Mouse (Mus musculus) kidney, adult 8-10 months (tissue): Measurements from ENCODE around the gene P2ry13.
A peak's percentile ranks its signal among the peaks of the same experiment; 100 is the strongest.

Experiments used
- DNase-seq, 2 experiments: peaks; one replicate each; pipeline ENCODE4 v3.0.0; 2022

The P2ry13 gene

DNA sequence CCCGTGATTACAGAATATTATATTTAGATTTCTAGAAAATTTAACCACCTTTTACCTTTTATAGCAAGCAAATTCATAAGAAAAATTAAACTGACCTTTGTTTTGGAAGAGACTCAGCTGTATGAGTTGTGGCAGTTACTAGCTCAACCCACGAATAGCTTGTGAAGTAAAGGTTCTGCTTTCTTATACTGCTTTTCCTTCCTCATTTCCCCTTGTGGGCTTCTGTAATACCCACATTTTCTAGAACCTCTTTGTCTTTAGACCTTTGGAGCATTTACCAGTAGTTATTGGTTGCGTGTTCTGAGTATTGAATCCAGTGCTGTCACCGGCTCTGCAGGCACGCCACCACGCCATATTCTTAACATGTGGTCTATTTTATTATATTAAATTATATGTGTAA is at the start of gene P2ry13:
Gene P2ry13, minus strand, starts transcription at position 156 of the 400 bp plus-strand sequence.
- DNase-seq: no peak

- DNase-seq: no peak
These were observed 47.3 kb upstream of the P2ry13 start for GRCm38 (mm10) chr3:59257740-59258664.

DNA sequence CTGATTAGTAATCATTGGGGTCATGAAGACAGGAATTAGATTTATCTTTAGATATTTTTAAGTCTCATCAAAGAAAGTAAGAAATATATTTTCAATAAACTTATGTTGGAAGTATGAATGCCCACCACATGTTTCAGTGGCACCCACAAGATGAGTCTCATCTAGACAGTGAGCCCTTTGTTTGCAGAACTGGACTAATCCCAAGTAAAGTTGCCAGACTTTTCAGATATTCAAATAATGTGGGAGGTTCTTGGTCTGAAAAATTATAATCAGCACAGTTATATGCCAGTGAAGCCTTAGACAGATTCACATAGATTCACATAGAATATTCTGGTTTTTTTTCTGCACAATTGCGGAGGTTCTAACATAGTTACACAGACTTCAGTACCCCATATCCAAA is 39.8 kb upstream of the P2ry13 start:
- no peak for DNase-seq

- DNase-seq: no peak
These were observed 37.3 kb upstream of the P2ry13 start for GRCm38 (mm10) chr3:59248031-59248430.

- no peak for DNase-seq
These were observed 32.7 kb upstream of the P2ry13 start for GRCm38 (mm10) chr3:59243384-59243783.

- DNase-seq: no peak
These were observed 24.2 kb upstream of the P2ry13 start for GRCm38 (mm10) chr3:59234878-59235277.

- DNase-seq: no peak
These were observed 20.2 kb upstream of the P2ry13 start for GRCm38 (mm10) chr3:59230912-59231311.

DNA sequence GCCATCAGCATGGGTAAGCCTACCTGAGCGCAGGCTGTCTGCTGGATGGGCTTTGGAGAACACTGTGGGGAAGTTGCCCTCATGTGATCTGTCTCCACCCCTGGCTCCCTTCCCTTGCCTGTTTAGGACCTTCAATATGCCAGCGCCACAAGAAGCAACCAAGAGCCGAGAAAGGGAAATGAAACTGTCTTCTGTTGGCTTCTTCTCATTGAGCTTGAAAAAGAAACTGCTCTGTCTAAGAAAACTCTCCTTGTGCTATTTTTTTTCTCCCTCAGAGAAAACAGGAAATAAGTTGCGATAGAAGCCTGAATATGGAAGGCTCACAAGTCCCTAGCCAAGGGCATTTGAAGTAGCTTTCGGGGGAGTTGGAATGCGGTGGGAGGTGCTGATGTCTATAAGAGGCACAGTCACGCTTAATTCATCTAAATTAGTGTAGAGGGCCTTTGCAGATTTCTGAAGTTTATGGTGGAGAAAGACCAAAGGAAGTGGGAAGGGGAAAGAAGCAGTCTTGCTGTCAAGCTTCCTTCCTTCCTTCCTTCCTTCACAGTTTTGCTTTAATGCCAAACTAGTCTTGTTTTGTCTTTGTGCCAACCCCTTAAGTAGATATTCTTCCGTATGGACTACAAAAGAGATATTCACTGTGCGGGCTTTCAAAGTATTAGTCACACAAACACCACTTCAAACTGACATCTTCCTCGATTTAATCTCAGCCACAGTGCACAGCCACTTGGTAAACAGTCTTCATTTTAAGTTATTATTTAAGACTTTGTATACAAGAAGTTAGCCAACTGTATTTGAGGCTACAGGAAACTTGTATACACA is 18.3 kb upstream of the P2ry13 start:
- DNase-seq: peak; percentile 10 to 11

DNA sequence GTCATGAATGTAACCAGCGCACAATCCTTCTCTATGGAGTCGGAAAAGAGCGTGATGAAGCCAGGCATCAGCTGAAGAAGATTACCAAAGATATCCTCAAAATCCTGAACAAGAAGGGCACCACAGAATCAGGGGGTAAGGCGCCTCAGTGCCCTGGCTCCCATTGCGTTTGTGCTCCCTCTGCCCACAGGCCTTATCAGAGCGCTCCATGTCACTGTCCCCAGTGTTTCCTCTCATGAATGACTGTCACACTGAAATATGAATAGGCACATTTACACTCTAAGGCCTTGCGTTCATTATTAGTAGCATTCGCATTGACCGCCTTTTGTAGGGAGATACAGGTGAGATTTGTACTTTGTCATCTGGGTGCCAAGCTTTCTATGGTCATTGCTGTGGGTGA is 17.0 kb upstream of the P2ry13 start:
- DNase-seq: no peak

DNA sequence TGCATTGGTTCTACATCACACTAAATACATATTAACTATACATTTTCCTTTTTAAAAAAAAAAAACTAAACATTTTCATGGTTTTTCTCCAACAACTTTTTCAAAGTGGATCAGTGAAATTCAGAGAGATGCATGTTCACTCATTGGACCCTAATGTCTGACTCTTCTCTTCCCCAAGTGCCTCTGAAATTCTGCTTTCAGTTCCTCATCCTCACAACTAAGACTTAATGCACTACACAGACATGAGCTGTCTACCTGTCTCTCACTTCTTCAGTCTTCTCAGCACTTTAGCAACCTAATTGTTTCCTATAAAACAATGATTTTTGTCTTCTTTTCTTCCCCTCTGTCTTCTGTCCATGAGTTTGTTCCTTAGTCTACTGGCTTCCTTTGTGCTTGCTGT is 14.7 kb upstream of the P2ry13 start:
- DNase-seq: no peak

- DNase-seq: no peak
These were observed 11.6 kb upstream of the P2ry13 start for GRCm38 (mm10) chr3:59222303-59222702.

DNA sequence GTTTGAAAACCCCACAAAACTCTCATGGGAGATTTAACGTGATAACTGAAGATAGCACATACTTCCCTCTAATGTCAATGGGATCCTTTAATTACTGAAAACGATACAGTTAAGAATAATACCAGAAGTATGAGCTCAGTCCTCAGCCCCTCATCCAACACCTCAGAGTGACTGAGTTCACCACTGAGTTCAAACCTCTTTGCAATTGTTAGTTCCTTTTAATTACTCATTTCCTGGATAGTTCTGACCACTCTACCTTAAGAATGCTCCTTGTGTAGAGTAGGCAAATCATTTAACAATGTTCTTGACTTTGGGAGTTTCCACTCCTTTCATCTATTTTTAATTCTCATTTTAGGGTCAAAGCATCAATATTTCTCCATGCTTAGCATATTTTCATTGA is 8.6 kb upstream of the P2ry13 start:
- DNase-seq: no peak

DNA sequence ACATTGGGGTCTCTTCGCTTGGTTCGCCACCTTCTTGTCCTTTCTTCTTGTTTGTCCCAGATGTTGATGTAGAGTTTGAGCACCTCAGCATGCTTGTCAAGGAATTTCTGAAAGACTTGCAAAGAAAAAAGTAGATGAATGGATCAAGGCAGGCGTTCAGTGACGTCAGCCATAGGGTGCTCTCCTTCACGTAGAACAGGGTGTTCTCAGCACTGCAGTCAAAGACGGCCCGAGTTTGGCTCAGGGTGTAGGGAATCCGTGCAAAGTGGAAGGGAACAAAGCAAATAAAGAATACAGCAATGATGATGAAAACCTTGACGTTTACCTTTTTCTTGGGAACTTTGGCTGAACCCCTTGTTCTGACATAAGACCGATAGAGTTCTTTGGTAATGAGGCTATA is 6.5 kb upstream of the P2ry13 start:
- no peak for DNase-seq

DNA sequence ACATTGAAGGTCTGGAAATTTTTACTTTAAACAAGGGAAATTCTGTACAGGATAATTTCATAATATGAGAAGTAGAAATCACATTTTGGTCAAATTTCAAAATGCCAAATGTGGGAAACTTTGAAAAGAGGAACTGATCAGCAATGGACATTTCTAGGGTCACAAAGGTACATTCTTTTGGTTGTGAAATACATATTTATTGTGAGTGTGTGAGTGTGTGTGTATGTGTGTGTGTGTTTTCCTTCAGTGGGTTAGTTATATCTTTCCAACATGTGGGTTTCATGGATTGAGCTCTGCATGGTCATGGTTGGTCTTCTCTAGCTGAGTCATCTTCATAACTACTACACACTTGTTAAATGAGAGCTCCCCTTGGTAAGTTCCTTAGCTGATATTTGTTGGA is 1.7 kb upstream of the P2ry13 start:
- DNase-seq: no peak

DNA sequence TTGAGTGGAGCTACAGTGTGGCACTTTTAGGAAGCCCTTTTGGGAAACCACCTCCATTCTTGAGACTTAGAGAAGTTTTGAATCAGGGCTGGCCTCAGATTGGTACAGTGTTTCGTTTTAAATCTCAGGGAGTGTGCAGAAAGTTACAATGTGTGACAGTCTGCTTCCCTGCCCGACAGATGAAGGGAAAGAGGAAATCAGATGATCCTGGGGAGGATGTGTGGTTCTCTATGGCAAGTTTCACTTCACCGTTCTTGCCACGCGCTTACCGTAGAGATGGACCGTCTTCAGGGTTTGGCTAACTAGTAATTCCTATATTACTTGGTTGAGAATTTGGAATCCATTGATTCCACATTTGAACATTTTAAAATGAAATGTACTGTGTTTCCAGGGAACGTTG is 1.1 kb upstream of the P2ry13 start:
- DNase-seq: no peak

- no peak for DNase-seq
These were observed 593 bp downstream of the P2ry13 start for GRCm38 (mm10) chr3:59210089-59210488.

DNA sequence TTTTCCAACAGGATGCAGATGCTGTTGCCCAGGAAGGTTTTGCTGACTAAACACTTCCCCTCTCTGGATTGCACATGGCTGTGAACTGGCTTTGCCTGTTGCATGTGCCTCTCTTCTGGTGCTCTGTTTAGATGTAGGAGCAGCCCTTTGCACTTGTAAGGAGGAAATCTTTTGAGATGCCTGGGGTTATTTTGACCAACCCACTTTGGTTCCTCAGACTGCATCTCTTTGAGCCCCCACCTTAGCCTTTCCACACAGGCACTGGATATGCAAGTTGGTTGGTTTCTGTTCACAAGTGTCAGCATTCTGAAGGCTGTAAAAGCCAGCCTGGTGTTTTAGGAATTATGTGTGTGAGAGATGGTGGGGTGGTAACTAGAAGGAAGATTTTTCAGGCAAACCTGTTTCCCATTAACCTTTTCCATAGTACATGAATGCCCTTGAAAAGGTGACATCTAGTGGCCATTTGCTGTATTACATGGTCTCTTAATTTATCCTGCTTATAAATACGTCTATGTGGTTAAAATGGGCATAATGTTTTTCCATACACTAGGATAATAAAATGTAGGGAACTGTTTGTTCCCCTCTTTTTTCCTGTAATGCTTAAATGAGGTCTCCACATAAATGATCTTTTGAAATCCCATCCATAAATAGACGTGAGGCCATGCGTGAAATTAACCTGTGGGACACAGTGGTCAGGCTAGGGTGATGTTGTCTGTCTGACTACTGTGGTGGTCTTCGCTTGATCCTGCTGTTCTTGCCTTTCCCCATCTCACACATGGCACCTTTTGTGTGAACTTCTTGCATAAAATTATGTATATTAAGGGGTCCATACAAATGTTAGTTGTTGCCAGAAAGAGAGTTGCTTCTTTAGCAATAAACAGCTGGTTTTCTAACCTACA is 1.8 kb downstream of the P2ry13 start:
- peak in 1 of 2 experiments; percentile 40 for DNase-seq

- no peak for DNase-seq
These were observed 4.7 kb downstream of the P2ry13 start for GRCm38 (mm10) chr3:59205941-59206340.

DNA sequence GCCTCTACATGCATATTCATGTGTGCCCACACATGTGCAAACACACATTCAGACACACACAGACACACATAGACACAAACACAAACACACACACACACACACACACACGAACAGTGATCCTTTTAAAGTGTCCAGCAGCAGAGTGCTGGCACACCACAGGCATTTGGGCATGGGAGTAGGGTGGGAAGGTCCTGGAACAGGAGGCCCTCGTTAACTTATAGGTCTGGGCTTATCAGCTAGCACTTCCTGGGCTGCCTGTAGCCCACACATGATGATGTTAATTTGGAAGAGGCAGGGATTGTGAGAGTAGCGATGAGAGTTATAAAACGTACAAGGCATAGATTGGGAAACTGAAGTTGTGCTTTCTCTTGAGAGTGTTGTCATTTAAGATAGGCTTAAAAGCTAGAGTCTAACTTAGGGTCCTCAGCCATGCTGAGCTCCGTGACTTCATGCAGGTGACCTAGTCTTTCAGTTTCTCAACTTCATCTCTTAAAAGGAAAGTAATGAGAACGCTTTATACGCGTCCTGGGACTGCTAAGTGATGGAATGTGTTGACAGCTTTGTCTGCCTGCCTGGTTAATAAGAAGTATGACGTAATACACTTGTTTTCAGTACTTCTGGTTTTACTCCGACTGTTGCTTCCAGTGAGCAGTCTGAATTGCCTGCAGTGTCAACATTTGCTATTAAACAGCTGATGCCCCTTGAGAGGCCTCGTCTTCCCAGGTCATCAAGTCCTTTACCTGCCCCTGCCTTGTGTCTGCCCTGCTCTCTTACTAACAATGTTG is 5.8 kb downstream of the P2ry13 start:
- DNase-seq: no peak

- no peak for DNase-seq
These were observed 6.7 kb downstream of the P2ry13 start for GRCm38 (mm10) chr3:59203802-59204520.

GRCm38 (mm10) chr3:59197329-59197948 is 13.2 kb downstream of the P2ry13 start:
- DNase-seq: no peak
